Mouse (Mus musculus) urinary bladder, postnatal 25 days (tissue): ENCODE data around the gene Mrpl43.
A peak's percentile ranks its signal among the peaks of the same experiment; 100 is the strongest.
"Not testable (repeated sequence)": the region's sequence is repeated elsewhere in the genome, so short reads cannot be mapped to it uniquely, and the experiment has no call there.

Experiments
- DNase-seq: peaks from one replicate; pipeline ENCODE4 v3.0.0; 2022; ENCODE audit warnings: low spot score

Mrpl43 gene

DNA sequence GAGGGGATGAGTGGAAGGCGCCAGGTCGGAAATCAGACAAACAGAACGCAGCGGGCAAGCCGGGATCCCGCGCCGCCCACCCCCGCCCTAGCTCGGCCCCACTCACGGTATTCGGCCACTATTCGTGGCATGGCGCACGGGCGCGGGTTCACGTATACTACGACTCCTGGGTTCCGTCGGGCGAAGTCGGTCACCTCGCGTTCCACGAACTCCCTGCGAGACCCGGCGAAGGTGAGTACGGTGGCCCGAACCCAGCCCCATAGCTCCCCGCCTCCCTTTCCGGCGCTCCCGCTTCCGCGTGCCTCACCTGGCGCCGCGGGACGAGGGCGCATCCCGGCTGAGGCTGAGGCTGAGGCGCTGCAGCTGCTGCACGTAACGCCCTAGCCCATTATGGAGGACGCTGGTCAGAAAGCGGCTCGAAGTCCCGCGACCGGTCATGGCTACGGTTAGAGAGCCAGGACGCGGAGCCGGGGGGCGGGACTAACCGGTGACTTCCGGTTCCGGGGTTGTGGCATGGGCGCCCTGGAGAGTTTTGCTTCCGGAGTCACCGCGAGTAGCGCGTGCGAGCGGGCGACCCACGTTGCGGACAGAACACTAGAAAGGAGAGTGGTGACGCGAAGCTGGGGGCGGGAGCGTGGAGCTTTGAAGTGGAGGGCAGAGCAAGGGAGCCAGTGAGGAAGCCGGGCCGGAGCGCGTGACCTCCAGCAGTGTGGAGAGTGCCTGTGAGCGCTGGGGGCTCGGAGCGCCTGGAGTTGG, at the start of gene Mrpl43:
Gene Mrpl43, minus strand, starts transcription at position 486 of the 756 bp plus-strand sequence.
- peak; percentile 99 for DNase-seq

DNA sequence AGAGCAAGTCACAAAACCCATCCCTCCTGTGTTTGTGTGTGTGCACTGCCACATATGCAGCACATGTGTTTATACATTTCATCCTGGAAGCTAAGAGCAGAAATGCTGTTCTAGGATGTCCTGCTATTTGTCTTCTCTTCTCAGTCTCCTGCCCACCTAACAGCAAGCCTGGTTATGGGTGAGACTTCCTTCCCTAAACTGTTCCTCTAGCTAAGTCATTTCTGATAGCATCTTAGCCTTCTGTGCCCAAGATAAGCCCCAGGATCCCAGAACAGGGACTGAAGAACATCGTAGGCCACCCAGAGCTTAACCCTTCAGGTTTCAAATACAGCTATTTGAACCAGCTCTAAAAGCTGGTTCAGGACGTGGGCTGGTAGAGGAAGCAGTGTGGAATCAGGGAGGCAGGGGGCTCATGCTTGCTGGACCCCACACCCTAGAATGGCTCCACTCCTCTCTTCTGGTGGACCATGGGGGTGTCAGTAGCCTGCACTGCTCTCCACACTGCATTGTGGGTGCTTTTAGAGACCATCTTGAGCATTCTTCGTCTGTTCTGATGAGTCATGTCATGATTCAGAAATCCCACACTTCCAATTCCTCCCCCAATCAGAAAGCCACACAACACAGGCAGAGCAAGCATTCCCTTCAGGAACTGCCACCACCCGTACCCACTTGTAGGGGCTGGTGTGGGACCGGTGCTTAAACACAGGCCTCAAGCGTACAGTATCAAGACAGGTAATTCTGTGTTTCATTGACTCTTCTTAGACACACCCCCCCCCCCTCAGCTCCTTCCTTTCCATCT, 48.8 kb upstream of the Mrpl43 start:
- DNase-seq: no peak

DNA sequence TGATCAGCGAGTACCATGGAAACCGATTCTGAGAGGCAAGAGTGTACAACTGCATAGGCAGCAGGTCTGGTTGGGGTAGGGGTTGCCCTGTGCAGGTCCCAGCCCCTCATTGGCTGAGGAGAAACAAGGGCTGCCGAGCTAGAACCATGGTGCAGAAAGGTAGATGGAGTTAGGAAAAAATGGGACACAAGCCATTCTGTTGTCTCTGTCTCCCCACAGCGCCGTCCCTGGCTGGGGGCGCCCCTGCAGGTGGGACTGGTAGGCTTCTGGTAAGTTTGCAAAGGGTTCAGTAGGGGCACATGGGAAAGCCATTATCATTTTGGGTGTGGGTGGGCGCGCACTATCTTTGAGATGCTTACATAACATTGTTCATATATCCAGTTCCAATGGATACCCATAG, 47.2 kb upstream of the Mrpl43 start:
- no peak for DNase-seq

DNA sequence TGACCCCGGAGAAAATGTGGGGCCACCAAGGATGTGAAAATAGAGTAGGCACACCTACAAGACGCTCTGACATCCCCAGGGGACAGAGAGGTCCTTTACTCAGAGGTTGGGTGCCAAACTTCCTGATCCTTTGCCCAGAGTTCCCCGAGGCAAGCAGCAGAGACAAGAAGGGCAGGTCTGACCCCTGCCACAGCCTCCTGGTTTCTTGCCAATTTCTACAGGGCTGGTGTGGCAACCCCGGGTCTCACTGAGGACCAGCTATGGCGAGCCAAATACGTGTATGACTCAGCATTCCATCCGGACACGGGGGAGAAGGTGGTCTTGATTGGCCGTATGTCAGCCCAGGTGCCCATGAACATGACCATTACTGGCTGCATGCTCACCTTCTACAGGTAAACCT, 43.3 kb upstream of the Mrpl43 start:
- no peak for DNase-seq

DNA sequence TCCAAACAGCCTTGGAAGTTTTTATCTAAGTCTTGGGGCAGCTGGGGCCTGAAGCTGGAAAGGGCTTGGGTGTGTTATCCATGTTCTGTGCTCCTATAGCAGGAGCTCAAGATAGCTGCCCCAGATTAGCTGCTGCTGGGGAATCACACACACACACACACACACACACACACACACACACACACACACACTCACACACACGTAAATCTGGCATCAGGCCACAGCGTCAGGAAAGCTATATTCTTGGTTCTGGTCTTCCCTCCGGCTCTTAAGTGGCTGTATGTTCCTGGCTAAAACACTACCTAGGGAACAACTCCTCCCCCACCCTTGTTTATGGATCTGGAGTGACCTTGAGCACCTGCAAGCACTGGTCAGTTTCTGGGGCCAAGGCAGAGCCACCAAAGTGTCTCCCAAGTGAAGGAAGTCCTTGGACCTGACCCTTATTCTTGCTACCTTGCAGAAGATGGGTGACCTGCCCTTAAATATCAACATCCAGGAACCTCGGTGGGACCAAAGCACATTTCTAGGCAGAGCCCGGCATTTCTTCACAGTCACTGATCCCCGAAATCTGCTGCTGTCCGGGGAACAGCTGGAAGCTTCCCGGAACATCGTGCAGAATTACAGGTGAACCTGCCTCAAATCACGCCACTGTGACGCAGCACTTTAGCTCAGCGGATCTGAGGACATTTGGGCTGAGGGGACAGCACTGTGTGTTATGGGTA, 42.6 kb upstream of the Mrpl43 start:
- DNase-seq: no peak

DNA sequence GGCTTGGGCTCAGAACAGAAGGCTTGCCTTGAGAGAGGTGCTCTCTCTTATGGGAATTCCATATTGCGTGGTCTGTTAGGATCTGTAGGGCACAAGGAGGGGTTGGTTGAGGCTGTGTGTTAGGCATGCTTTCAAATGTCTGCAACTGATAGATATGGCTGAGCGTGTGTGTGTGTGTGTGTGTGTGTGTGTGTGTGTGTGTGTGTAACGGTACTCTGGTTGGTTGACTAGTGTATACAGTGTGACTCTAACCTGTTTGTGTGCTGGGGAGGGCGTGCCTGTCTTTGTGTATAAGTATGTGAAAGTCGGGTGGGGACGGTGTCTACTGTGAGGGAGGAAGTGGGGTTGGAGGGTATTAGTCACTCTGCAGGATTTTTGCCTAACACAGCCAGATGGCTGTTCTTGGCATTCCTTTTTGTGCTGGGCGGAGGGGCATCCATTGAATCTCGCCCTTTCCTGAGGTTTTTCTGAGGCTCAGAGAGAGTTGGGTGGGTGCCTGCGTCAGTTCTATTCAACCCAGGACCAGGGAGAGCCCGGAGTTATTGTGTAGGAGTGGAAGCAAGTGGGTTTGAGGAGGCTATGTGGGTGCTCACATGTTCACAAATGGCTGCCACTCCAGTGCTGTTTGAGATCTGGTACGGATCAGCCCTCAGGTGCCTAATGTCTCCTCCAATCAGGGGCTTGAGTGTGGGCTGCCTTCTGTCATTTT, 41.8 kb upstream of the Mrpl43 start:
- peak; percentile 55 for DNase-seq

DNA sequence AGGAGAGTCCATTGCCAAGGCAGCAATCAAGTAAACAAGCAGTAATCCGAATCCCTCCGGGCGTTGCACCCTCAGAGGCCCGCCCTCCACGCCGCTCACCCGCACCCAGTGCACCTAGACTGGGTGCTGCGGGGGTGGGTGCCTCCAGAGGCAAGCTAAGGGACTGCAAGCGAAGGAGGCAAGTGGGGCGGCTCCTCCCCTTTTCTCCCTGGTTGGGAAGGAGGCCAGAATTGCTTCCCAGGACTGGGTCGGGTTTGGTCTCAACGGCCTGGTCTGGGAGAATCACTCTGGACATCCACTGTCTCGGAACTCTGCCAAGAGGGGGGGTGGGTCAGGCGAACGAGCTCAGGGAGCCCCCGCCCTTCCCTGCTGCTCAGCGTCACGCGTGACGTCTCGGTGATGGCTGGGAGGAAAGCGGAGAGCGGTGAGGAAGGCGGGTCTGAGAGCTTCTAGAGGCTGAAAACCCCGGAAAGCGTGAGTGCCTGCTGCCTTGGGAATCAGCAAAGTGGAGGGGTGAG, 41.2 kb upstream of the Mrpl43 start, which contains the start of gene Sfxn3:
Gene Sfxn3, plus strand, starts transcription at position 87 of the 518 bp plus-strand sequence.
- peak; percentile 95 for DNase-seq

DNA sequence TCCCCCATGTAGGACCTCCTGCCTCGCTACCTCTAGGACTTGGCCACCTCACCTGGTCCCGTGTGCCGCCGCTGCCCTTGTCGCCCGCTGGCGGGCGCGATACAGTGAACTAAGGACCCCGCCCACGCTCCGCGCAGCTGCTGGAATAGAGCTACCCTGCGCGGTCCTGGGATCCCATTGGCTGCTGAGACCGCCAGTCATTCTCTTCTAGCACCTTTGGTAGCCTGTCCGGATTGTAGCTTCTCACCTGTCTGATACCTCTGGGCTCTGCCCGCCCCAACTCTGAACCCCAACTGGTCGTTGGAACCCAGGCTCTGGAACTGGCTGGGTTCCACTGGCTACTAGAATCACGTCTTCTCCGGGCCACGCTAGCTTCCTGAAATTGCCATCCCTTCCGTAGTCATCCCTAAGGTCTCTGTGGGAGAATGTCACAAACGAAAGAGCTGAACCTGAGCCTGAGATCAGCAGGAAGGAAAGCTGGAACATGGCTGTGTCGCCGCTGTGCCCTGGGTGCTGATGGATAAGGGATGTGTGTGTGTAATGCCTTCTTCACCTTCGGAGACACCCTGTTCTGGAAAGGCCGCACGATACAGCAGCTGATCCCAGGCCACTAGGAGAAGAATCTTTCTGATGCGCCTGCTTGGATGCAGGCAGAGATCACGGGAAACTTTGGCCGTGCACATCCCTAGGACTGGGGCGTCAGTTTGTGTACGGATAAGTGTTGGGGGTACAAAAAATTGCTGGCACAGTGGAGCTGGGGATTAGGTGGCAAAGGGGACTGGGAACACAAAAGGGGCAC, 40.5 kb upstream of the Mrpl43 start:
- peak; percentile 80 for DNase-seq

DNA sequence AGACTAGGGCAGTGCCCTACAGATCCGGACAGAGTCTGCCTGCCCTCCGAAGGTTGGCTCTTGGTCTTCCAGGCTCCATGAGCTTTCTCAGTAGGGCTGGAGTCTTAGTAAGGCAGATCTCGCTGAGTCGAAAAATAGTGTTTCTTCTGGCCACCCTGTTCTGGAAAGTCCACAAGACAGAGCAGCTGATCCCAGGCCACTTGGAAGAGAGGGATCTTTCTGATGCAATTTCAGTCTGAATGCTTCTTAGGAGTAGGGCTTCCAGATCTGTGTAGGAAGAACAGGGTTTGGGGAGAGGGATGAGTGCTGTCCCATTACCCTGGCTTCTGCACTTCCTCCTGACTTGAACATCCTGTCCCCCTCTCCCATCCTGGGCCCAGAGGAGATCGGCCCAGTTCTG, 39.4 kb upstream of the Mrpl43 start, which contains the start of gene Pdzd7:
Gene Pdzd7, minus strand, starts transcription at position 67 of the 400 bp plus-strand sequence.
- no peak for DNase-seq

DNA sequence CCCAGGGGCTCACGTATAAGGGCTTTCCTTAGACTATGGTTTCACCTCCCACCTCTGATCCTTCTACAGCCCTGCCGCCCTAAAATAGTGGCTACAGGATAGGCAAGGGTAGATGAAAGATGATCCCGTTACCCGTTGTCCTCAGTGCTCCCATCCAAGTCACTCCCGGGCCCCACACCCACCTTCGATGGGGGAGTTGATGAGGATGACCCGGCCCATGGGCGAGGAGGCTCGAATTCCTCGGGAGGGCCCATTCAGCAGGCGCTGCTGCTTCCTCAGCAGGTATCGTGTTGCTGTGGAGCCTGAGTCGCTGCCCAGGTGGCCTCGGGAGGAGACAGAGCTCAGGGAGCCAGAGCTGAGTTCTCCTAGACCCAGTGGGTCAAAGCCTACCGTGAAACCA, 39.0 kb upstream of the Mrpl43 start:
- no peak for DNase-seq

DNA sequence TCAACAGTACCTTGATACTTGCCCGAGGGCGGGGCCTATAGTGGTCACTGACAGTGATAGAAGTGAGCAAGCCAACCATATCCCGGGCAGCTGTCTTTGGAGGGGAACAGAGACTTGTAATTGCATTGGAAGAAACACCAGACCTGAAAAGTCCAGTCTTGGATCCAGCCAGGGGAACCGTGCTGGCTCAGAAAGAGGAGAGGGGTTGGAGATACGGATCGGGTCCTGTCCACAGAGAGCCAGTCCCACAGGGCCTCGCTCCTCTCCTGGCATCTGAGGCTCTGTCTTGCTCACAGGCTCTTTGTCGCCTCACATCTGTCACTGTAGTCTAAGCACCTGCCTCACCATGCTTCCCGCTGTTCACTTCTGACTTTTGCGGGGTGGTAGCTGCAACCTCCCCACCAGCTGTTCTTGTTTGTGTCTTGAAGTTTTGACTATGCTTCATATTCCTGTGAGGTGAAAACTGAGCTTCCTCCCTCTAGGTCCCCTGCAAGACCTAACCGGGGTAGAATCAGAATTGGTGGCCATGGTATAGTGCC, 38.2 kb upstream of the Mrpl43 start:
- DNase-seq: no peak

DNA sequence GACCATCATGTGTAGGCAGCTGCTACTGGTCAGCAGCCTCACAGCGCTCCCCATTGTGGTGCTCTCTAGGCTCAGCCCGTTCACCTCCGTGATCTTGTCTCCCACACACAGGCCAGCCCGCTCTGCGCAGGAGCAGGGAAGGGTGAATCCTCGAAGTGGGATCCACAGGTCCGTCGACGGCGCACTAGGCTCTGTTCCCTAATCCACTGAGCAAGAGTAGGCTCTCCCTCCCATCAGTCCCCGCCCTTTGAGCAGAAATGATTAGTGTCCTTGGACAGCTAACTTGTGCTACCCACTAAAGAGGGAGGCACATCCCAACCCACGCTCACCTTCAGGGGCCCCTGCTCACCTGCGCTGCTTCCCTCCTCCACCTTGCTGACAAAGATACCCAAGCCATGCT, 34.0 kb upstream of the Mrpl43 start:
- no peak for DNase-seq

DNA sequence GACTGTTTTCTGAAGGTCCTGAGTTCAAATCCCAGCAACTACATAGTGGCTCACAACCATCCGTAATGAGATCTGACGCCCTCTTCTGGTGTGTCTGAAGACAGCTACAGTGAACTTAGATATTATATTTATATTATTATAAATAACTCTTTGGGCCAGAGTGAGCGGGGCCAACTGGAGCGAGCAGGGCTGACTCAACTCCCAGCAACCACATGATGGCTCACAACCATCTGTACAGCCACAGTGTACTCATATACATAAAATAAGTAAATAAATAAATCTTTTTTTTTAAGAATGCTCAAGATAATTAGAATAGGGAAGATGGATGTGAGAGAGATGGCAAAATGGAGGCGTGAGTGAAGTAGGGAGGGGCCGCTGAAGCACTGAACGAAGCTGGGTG, 32.0 kb upstream of the Mrpl43 start:
- not testable (repeated sequence) for DNase-seq

DNA sequence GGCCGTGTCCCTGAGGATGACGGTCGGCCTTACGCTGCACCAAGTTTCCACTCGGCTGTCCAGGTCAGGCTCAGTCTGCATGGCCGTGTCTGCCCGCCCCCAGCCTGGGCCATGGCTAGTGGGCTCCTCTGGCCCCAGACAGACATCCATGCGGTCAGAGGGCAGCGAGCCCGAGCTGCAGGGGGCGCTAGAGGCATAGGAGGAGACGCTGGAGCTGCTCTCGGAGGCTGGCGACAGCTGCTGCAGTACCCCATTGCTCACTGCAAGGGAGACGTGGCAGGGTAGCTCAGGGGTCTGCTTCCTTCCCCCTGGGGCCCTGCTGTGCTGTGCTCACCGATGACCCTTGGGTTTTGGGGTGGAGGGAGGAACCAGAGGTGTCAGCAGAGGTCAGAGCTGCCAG, 30.6 kb upstream of the Mrpl43 start:
- peak; percentile 63 for DNase-seq

DNA sequence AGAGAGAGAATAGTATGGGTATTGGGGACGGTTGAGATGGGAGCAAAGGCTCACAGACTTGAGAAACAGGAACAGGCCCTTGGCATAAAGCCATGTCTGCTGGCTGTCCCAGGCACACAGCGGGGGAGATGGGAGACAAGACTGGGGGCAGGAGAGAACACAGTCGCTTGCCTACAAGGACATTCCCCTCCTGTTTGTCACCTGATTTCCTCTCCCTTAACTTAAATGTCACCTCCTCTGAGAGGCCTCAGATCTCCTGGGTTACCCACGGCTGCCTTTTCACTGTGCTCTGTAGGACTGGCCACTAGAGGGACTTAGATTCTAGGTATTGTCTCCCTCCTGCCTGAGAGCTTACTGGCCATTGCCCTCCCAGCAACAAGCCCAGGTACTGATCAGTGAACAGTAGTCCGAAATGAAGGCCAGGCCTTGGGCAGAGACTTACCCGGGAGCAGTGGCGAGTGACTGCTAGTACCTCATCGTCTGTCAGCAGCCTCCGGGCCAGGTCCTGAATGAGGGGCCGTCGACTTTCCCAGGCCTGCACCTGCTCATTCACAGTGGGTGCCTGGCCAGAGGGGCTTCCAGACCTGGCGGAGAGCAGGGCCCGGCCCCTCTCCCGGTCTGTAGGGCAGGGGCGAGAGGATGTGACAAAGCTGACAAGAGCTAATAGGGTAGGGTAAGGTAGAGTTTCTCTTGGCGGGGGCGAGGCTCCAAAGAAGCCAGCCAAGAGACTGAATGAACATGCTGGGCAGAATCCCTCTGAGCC, 26.5 kb upstream of the Mrpl43 start:
- DNase-seq: no peak

DNA sequence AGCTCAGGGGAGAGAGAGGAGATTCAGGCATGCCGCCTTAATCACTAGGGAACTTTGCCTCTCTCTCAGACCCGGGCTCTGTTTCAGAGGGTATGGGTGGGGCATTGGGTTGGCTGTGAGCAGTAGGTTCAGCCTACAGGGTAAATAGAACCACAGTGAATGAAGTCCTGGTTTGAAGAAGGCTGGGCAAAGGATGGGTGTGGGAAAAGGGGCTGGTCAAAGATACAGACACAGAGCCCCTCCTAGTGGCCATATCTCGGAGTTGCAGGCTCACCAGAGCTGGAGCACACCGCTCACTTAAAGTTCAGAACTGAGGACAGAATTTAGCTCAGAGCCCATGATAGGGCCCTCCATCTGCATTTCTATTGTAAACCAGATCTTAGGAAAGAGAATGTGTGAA, 25.5 kb upstream of the Mrpl43 start:
- peak; percentile 67 for DNase-seq

DNA sequence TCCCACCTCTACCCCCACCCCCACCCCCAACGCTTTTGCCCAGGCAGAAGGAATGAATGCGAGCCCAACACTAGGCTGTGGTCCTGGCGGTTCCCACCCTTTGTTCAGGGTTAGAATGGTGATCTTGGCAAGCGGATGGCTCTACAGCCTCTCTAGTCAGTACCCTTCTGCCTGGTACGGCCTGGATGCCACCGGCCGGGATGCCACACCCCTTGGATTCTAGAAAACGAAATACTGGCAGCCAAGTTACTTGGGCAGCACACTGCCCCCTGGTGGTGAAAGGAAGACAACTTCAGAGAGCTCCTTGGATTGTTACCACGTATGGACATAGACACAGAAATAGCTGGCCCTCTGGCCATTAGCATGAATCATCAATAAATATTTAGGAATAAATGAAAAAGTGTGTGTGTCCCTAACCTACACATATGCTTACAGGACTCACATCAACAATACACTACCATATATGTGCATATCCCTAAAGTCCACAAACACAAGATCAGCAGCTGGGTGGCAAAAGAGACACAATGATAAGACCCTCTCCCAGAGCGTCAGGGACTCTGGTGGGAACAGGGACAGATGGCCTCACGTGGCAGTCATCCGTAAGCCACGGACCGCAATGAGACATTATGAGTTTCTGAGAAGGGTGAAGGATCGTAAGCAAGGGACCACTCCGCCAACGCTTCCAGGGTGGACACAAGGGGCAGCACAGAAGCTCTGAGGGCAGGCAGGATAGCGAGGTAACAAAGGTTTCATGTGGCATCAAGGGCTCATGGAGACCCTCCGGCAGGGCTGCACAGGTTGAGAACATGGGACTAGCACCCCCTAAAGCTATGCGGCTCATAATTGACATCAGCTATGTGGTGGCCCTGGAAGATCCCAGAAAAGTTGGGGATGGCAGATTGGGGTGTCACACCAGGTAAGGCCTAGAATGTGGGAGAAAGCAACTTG, 24.8 kb upstream of the Mrpl43 start:
- peak; percentile 74 for DNase-seq

DNA sequence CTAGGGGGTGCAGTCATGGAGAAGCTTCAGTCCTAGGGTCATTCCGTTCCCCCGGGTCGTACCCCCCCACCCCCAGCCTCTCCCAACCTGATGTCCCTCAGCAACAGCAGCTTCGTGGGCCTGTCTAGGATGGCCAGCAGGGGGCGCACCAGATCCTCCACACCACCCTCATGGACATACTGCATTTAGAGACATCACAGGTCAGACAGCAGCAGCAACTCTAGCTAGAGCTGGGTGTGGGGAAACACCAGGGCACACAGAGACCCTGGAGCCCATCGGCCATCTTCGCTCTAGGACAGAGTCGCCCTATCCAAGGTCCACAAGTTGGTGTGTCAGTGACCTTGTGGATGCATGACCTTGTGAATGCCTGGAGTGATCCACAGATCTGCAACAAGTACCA, 23.9 kb upstream of the Mrpl43 start:
- DNase-seq: peak; percentile 65

DNA sequence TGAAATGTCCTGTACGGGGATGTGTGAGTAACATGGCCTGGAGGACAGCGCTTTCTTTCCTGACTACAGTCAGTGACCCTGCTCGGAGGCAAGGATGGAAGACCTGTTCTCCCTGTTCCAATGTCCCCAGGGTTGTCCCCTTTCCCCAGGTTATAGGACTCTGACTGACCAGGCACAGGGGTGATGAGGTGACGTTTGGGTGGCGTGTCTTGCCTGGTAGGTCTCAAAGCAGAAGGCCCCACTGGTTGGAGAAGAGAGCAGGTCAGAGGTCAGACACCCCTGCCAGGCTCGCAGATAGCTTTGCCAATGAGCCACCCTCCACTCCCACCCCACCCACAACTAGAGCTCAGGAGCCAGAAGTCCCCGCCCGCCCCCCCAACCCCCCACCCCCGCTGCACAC, 23.3 kb upstream of the Mrpl43 start:
- DNase-seq: no peak
